In genomic region chr17:46728904-46729318, GRCm38 (mm10) we compare ENCODE assay signal across 8 mouse cellular contexts. TPM values are rescaled to one million over a fixed set of nuclear protein-coding genes. Genes with fewer than 3 reads are reported as not detected.
DNase-seq lines count a peak whose midpoint lies in the region; ATAC-seq and TF ChIP-seq lines count a peak whose summit lies in the region.

Gene Gnmt (minus strand): TSS chr17:46729168.

- H3K27ac ChIP-seq in hindbrain, embryonic 12.5 days = no peak within 1 kb of the TSS
- H3K27ac ChIP-seq in hindbrain, embryonic 10.5 days = no peak within 1 kb of the TSS
- H3K27ac ChIP-seq in embryonic facial prominence, embryonic 12.5 days = no peak within 1 kb of the TSS
- no peak within 1 kb of the TSS for H3K27ac ChIP-seq in kidney, embryonic 15.5 days
- peak within 1 kb of the TSS; percentile 28; the same call in 1 of the 2 replicates for H3K27ac ChIP-seq in lung, postnatal 0 days (ENCODE audit: low read length)

- 22% methylated on average over 24 of the region's 24 CpGs for WGBS in hindbrain, embryonic 12.5 days
- 17% methylated on average over 24 of the region's 24 CpGs for WGBS in hindbrain, embryonic 10.5 days
- WGBS in embryonic facial prominence, embryonic 12.5 days = 17% methylated on average over 24 of the region's 24 CpGs
- WGBS in kidney, embryonic 15.5 days = 15% methylated on average over 24 of the region's 24 CpGs
- 11% methylated on average over 24 of the region's 24 CpGs for WGBS in lung, postnatal 0 days

- TF ChIP-seq EP300 in lung, postnatal 0 days (IDR thresholded peaks at IDR 0.05) = no peak

- no peaks in the 10 kb centered on the region for H3K9me3 ChIP-seq in hindbrain, embryonic 12.5 days (replicated peaks)
- H3K9me3 ChIP-seq in hindbrain, embryonic 10.5 days = no peaks in the 10 kb centered on the region
- no peaks in the 10 kb centered on the region for H3K9me3 ChIP-seq in embryonic facial prominence, embryonic 12.5 days
- no peaks in the 10 kb centered on the region for H3K9me3 ChIP-seq in kidney, embryonic 15.5 days (replicated peaks)
- no peaks in the 10 kb centered on the region for H3K9me3 ChIP-seq in lung, postnatal 0 days (ENCODE audit: low read length)

- peaks cover 16% of the 10 kb centered on the region for H3K36me3 ChIP-seq in hindbrain, embryonic 12.5 days
- H3K36me3 ChIP-seq in hindbrain, embryonic 10.5 days = peaks cover 26% of the 10 kb centered on the region
- H3K36me3 ChIP-seq in embryonic facial prominence, embryonic 12.5 days = peaks cover 12% of the 10 kb centered on the region
- H3K36me3 ChIP-seq in kidney, embryonic 15.5 days = peaks cover 24% of the 10 kb centered on the region
- H3K36me3 ChIP-seq in lung, postnatal 0 days (ENCODE audit: insufficient read depth, low read length) = no peaks in the 10 kb centered on the region

- no peak for TF ChIP-seq CTCF in lung, postnatal 0 days (IDR thresholded peaks at IDR 0.05)

- H3K4me2 ChIP-seq in hindbrain, embryonic 12.5 days (replicated peaks) = 0 out of 2 replicates have a peak within 1 kb of the TSS, but pooled peaks have one; percentile 9
- H3K4me2 ChIP-seq in embryonic facial prominence, embryonic 12.5 days (replicated peaks) = peak within 1 kb of the TSS; percentile 29
- H3K4me2 ChIP-seq in kidney, embryonic 15.5 days = peak within 1 kb of the TSS; percentile 52
- peak within 1 kb of the TSS; percentile 43 for H3K4me2 ChIP-seq in lung, postnatal 0 days (replicated peaks; ENCODE audit: low read depth, low read length)

- DNase-seq in hindbrain, embryonic 10.5 days (ENCODE audit: low spot score) = no peak
- peak; percentile 73 for DNase-seq in lung, postnatal 0 days (ENCODE audit: low spot score)
- DNase-seq in frontal cortex, adult 2 months (ENCODE audit: extremely low spot score in 1 of 2, low spot score in 1 of 2) = no peak
- DNase-seq in left cerebral cortex, postnatal 10 days (ENCODE audit: extremely low spot score in 1 of 2, low spot score in 2 of 2) = no peak

- H3K27me3 ChIP-seq in hindbrain, embryonic 12.5 days = peaks cover 21% of the 10 kb centered on the region
- H3K27me3 ChIP-seq in hindbrain, embryonic 10.5 days (ENCODE audit: insufficient read depth, poor library complexity, severe bottlenecking) = peaks cover 22% of the 10 kb centered on the region
- H3K27me3 ChIP-seq in embryonic facial prominence, embryonic 12.5 days = peaks cover 25% of the 10 kb centered on the region
- peaks cover 16% of the 10 kb centered on the region for H3K27me3 ChIP-seq in kidney, embryonic 15.5 days
- H3K27me3 ChIP-seq in lung, postnatal 0 days (replicated peaks; ENCODE audit: insufficient read depth, low read length) = no peaks in the 10 kb centered on the region

- no peak within 1 kb of the TSS for H3K4me3 ChIP-seq in hindbrain, embryonic 12.5 days
- H3K4me3 ChIP-seq in hindbrain, embryonic 10.5 days = no peak within 1 kb of the TSS
- H3K4me3 ChIP-seq in embryonic facial prominence, embryonic 12.5 days = peak within 1 kb of the TSS; percentile 11; the same call in 1 of the 2 replicates
- peak within 1 kb of the TSS; percentile 20 for H3K4me3 ChIP-seq in kidney, embryonic 15.5 days (replicated peaks)
- H3K4me3 ChIP-seq in lung, postnatal 0 days (ENCODE audit: low read depth, low read length) = 0 out of 2 replicates have a peak within 1 kb of the TSS, but pooled peaks have one; percentile 11

- H3K9ac ChIP-seq in hindbrain, embryonic 12.5 days = peak within 1 kb of the TSS; percentile 41
- H3K9ac ChIP-seq in embryonic facial prominence, embryonic 12.5 days = no peak within 1 kb of the TSS
- no peak within 1 kb of the TSS; the same call in 1 of the 2 replicates for H3K9ac ChIP-seq in kidney, embryonic 15.5 days
- H3K9ac ChIP-seq in lung, postnatal 0 days (replicated peaks; ENCODE audit: low read depth) = no peak within 1 kb of the TSS

- ATAC-seq in hindbrain, embryonic 12.5 days (ENCODE audit: low FRiP score) = no peak
- ATAC-seq in embryonic facial prominence, embryonic 12.5 days (ENCODE audit: insufficient number of reproducible peaks, insufficient read depth, low FRiP score, low TSS enrichment) = no peak
- peak; percentile 62; the same call in 1 of the 2 replicates for ATAC-seq in kidney, embryonic 15.5 days (replicated peaks; ENCODE audit: low FRiP score)
- ATAC-seq in lung, postnatal 0 days = peak; percentile 90
- ATAC-seq in erythroid progenitor cell, adult 5-6 weeks (replicated peaks; ENCODE audit: low FRiP score, poor library complexity, severe bottlenecking) = no peak

- intact Hi-C loops in left cerebral cortex, postnatal 10 days (cut with DNase I) = no loop called here

- H3K4me1 ChIP-seq in hindbrain, embryonic 12.5 days = 0 out of 2 replicates have a peak, but pooled peaks cover 3% of the 10 kb centered on the region
- H3K4me1 ChIP-seq in hindbrain, embryonic 10.5 days (replicated peaks) = peaks cover 15% of the 10 kb centered on the region
- 0 out of 2 replicates have a peak, but pooled peaks cover 3% of the 10 kb centered on the region for H3K4me1 ChIP-seq in embryonic facial prominence, embryonic 12.5 days
- peaks cover 7% of the 10 kb centered on the region for H3K4me1 ChIP-seq in kidney, embryonic 15.5 days
- H3K4me1 ChIP-seq in lung, postnatal 0 days (ENCODE audit: insufficient read depth, low read depth, low read length) = 0 out of 2 replicates have a peak, but pooled peaks cover 3% of the 10 kb centered on the region

RNA-seq across cellular contexts. Expression of gene Gnmt, which starts in this region (rescaled TPM):
- 0.33 and 0.49 TPM in 2 replicates for polyA plus RNA-seq in hindbrain, embryonic 12.5 days (2016; fragmentation: Nextera tagmentation; extraction: Ambion mirVana)
- polyA plus RNA-seq in hindbrain, embryonic 10.5 days (2016; fragmentation: Nextera tagmentation; extraction: Ambion mirVana) = 0.18 and 0.36 TPM in 2 replicates
- polyA plus RNA-seq in embryonic facial prominence, embryonic 12.5 days (2016; fragmentation: Nextera tagmentation; extraction: Ambion mirVana) = 0.69 and 0.74 TPM in 2 replicates
- polyA plus RNA-seq in kidney, embryonic 15.5 days (2015; fragmentation: Nextera tagmentation; extraction: Ambion mirVana) = 1.5 and 2.8 TPM in 2 replicates
- 13.0 and 14.9 TPM in 2 replicates for polyA plus RNA-seq in lung, postnatal 0 days (2015; fragmentation: Nextera tagmentation; extraction: Ambion mirVana)
- 1.8 and 2.2 TPM in 2 replicates for polyA plus RNA-seq in frontal cortex, adult 2 months (2012; rRNA removed)
- total RNA-seq in erythroid progenitor cell, adult 5-6 weeks (2015; ENCODE audit: low replicate concordance) = not detected in 2 replicates
- not detected in 2 replicates for total RNA-seq in erythroid progenitor cell, adult 5-6 weeks (2017; ENCODE audit: low replicate concordance)
- under 1 TPM in 1 of 2 experiments, not detected in 1; 0.69 TPM for total RNA-seq in left cerebral cortex, postnatal 10 days (2021)

Comparison
In these comparisons a context has a peak if more than half of its experiments do, and no peak if none do; other contexts are left out.
1. ATAC-seq: peak in kidney, embryonic 15.5 days (single experiment) and lung, postnatal 0 days (single experiment); none in hindbrain, embryonic 12.5 days (single experiment), embryonic facial prominence, embryonic 12.5 days (single experiment) and erythroid progenitor cell, adult 5-6 weeks (single experiment).
2. H3K4me3 ChIP-seq: peak in embryonic facial prominence, embryonic 12.5 days (single experiment), kidney, embryonic 15.5 days (single experiment) and lung, postnatal 0 days (single experiment); none in hindbrain, embryonic 12.5 days (single experiment) and hindbrain, embryonic 10.5 days (single experiment).
3. Peak in every context shown above with its lines, with median percentiles within 50 percentile points of each other: H3K4me2 ChIP-seq.